Mouse (Mus musculus) olfactory bulb, adult 2 months (tissue): ENCODE measurements at regions not wholly inside any gene's neighbourhood (a gene's known extent, or its start where the extent isn't known, plus 50 kb on each side); places are given as distances from the start of the nearest gene placed in this dataset.

Experiments
- CTCF ChIP-seq: fragments of 200-500 bp; IDR thresholded peaks from 2 replicates; pipeline ENCODE4 v1.5.1; 2012; ENCODE audit warnings: low read depth, mild to moderate bottlenecking, low read length, moderate library complexity; ENCODE audit not compliant: insufficient read depth
- POLR2A ChIP-seq: fragments of 200-500 bp; IDR thresholded peaks from 2 replicates; pipeline ENCODE4 v1.6.1; 2012; ENCODE audit warnings: mild to moderate bottlenecking, low read depth, low read length, moderate library complexity; ENCODE audit not compliant: insufficient read depth

GRCm38 (mm10) chr11:104038271-104038800 is 71.8 kb downstream of the Arf2 start:
- TF ChIP-seq POLR2A (no peak), CTCF (no peak)
